Mouse (Mus musculus) G1E (cell line): ENCODE measurements at regions not wholly inside any gene's neighbourhood (a gene's known extent, or its start where the extent isn't known, plus 50 kb on each side); places are given as distances from the start of the nearest gene placed in this dataset.

Experiments
- ATAC-seq: 2 replicates; pipeline ENCODE4 v1.8.0; 2016; ENCODE audit warnings: mild to moderate bottlenecking; ENCODE audit not compliant: insufficient number of reproducible peaks, poor library complexity, low FRiP score, severe bottlenecking; ENCODE audit errors: extremely low read depth
- DNase-seq: peaks from one replicate; pipeline ENCODE4 v3.0.0; 2012; ENCODE audit warnings: low spot score
- H3K27me3 ChIP-seq: 2 replicates; pipeline ENCODE4 v1.6.1; 2012; ENCODE audit warnings: mild to moderate bottlenecking, low read length, inconsistent platforms; ENCODE audit not compliant: insufficient read depth
- H3K36me3 ChIP-seq: replicated peaks from 2 replicates; pipeline ENCODE3; 2012; ENCODE audit warnings: mild to moderate bottlenecking, inconsistent platforms
- H3K4me1 ChIP-seq: 2 replicates; pipeline ENCODE4 v1.6.1; 2012; ENCODE audit warnings: low read depth, low read length, inconsistent platforms, mixed read lengths; ENCODE audit not compliant: insufficient read depth
- H3K4me3 ChIP-seq: 2 replicates; pipeline ENCODE4 v1.5.1; 2012; ENCODE audit warnings: low read depth, mild to moderate bottlenecking, inconsistent platforms, low read length, moderate library complexity, mixed read lengths
- H3K9me3 ChIP-seq: replicated peaks from 2 replicates; pipeline ENCODE4 v1.6.1; 2012; ENCODE audit warnings: inconsistent platforms
- CTCF ChIP-seq: IDR thresholded peaks from 2 replicates; pipeline ENCODE4 v1.5.1; 2012; ENCODE audit warnings: low read depth, low read length, inconsistent platforms, mixed read lengths
- GATA1 ChIP-seq: IDR thresholded peaks from 2 replicates; pipeline ENCODE4 v1.6.1; 2012; ENCODE audit warnings: borderline replicate concordance, low read length, inconsistent platforms, mixed read lengths
- GATA2 ChIP-seq: IDR thresholded peaks from 2 replicates; pipeline ENCODE4 v1.6.1; 2012; ENCODE audit warnings: low read depth, low read length, inconsistent platforms, borderline replicate concordance
- POLR2AphosphoS5 ChIP-seq: IDR thresholded peaks from 2 replicates; pipeline ENCODE4 v1.6.1; 2012; ENCODE audit warnings: low read depth, low read length, inconsistent platforms; ENCODE audit not compliant: insufficient replicate concordance
- TAL1 ChIP-seq: conservative IDR thresholded peaks from 2 replicates; pipeline ENCODE4 v1.6.1; 2012; ENCODE audit warnings: low read depth, low read length, inconsistent platforms, mixed read lengths

DNA sequence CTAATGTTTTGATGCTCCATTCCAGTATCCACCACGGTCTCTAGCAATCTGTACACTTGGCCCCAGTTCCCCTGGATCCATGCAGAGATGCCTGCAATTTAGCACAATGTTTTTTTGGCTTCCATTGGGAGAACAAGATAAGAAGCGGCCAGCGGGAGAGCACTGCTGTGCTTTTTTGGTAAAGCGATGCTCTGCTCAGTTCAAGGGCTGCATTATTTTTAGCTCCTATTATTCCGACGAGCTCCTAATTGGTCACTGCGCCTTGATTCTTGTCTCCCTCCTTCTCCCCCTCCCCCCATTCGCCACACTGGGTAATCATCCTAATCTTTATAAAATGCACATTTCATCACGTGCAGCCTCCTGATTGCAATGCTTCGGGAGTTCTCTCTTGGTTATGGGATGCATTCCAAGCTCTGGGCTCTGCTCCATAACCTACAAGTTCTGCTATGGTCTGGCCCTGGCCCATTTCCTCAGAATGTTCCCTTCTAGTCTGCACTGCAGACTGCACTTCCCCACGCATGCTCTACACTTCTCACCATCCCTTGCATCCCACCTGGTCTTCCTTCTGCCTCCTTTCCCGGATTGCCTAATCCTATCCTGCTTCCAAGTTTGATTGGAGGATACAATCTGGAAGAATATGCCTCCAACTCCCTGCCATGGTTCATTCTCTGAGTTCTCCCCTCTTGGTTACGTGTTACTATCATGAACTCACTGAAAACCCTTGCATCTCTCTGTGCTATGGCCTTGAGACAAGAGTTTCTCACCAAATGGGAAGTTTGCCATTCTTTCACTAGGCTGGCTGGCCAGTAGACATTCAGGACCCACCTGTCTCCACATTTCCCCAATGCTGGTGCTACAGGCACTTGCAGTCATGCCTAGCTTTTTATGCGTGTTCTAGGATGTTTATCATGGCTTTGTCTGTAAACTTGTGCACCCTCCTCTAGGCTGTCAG lies 467.8 kb upstream of the Auts2 start:
- no peak for DNase-seq
- peaks cover 24% of the 10 kb centered on the region for H3K9me3 ChIP-seq

DNA sequence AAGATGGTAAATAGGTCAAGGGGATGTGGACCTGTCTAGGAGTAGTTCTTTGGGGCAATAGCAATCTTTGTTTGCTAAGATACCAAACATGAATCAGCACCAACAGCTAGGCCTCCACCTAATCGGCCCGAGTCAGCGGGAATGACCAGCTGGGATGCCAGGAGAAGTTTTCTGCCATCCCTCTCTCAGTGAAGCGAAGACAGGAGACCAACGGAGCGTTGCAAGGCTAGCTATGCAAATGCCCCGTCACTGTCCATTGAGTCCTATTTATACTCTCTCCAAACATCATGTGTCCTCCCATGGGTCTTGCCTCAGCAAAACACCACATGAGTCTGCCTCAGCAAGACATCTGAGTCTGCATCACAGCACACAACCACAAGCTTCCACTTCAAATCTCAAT lies 439.7 kb upstream of the Auts2 start:
- no peaks in the 10 kb centered on the region for H3K27me3 ChIP-seq
- ATAC-seq = no peak
- DNase-seq = no peak
- no peaks in the 10 kb centered on the region for H3K4me1 ChIP-seq
- peaks cover 34% of the 10 kb centered on the region for H3K9me3 ChIP-seq
- TF ChIP-seq POLR2AphosphoS5 (no peak), TAL1 (no peak), GATA2 (no peak), CTCF (no peak), GATA1 (no peak)
- H3K4me3 ChIP-seq = no peak overlapping the region
- no peaks in the 10 kb centered on the region for H3K36me3 ChIP-seq

More for the DNA sequence above, 467.8 kb upstream of the Auts2 start:
- no peak overlapping the region for H3K4me3 ChIP-seq
- TF ChIP-seq CTCF (no peak), TAL1 (no peak), POLR2AphosphoS5 (no peak), GATA1 (no peak), GATA2 (no peak)
- H3K36me3 ChIP-seq = no peaks in the 10 kb centered on the region
- ATAC-seq = no peak
- no peaks in the 10 kb centered on the region for H3K27me3 ChIP-seq
- H3K4me1 ChIP-seq = no peaks in the 10 kb centered on the region

DNA sequence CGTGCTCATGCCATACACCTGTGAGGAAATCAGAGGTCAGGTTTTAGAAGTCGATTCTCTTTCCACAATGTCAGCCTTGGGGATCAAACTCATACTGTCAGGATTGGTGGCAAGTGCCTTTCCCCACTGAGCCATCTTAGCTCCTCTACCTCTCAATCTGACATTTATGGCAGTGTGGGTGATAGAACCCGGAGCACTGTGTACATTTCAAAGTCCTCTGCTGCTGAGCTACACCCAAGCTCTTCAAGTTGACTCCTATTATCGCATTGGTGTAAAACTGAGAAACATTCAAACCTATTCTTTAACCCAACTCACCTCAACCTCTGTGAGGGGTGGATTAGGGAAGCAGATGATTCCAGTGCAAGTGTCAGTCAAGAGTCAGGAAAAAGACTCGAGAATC lies 435.9 kb upstream of the Auts2 start:
- Histone ChIP-seq H3K4me3 (no peak overlapping the region), H3K9me3 (peaks cover 49% of the 10 kb centered on the region), H3K4me1 (no peaks in the 10 kb centered on the region), H3K36me3 (no peaks in the 10 kb centered on the region), H3K27me3 (no peaks in the 10 kb centered on the region)
- DNase-seq (no peak), ATAC-seq (no peak)
- TF ChIP-seq GATA1 = no peak
- TF ChIP-seq TAL1 = no peak
- TF ChIP-seq CTCF = no peak
- no peak for TF ChIP-seq POLR2AphosphoS5
- TF ChIP-seq GATA2 = no peak

DNA sequence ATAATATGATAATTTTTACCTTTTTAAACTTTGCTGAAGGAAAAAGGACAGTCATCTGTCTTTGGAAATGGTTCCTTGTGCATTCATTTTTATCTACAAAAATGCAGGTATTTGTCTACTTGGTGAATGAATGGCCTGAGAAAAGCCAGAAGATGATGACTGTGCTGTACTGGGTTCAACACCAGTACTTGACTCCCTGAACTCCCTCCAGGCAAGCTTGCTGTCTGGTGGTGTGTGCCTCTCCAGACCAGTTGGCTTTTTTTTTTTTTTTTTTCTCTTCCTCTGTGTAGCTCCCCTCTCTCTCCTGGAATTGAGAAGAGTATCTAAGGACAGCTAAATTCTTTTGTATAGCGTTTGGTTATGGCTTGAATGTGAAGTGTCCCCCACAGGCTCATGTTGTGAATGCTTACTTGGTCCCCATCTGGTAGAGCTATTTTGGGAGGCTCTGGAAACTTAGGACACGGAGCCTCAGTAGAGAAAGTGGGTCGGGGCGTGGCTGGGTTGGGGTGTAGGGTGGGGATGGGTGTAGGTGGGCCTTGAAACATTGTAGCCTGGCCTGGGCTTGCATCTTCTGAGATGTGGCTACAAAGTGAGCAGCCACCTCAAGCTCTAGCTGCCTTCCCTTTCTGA lies 432.3 kb upstream of the Auts2 start:
- Histone ChIP-seq H3K4me3 (no peak overlapping the region), H3K4me1 (no peaks in the 10 kb centered on the region), H3K36me3 (no peaks in the 10 kb centered on the region), H3K27me3 (no peaks in the 10 kb centered on the region), H3K9me3 (peaks cover 59% of the 10 kb centered on the region)
- TF ChIP-seq GATA1 (no peak), TAL1 (no peak), CTCF (no peak), GATA2 (no peak), POLR2AphosphoS5 (no peak)
- no peak for DNase-seq
- no peak for ATAC-seq

DNA sequence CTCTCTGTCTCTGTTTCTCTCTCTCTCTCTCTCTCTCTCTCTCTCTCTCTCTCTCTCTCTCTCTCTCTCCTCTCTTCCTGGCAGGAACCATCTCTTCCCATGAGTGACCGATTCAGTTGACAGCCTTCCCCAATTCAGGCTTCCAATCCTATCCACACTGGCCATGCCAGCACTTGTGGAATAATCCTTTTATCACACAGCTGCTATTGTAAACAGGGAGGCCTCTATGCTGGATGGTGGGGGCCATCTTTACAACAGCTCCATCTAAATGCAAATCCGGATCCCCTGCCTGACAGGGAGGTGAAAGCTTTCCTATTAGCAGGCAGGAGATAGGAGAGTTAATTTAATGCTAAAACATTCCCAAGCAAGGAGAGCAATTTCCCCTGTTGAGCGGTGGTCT lies 431.7 kb upstream of the Auts2 start:
- ATAC-seq (no peak), DNase-seq (no peak)
- no peak for TF ChIP-seq CTCF
- TF ChIP-seq TAL1 = no peak
- TF ChIP-seq GATA1 = no peak
- TF ChIP-seq POLR2AphosphoS5 = no peak
- TF ChIP-seq GATA2 = no peak
- Histone ChIP-seq H3K4me3 (no peak overlapping the region), H3K4me1 (no peaks in the 10 kb centered on the region), H3K36me3 (no peaks in the 10 kb centered on the region), H3K9me3 (peaks cover 60% of the 10 kb centered on the region), H3K27me3 (no peaks in the 10 kb centered on the region)

DNA sequence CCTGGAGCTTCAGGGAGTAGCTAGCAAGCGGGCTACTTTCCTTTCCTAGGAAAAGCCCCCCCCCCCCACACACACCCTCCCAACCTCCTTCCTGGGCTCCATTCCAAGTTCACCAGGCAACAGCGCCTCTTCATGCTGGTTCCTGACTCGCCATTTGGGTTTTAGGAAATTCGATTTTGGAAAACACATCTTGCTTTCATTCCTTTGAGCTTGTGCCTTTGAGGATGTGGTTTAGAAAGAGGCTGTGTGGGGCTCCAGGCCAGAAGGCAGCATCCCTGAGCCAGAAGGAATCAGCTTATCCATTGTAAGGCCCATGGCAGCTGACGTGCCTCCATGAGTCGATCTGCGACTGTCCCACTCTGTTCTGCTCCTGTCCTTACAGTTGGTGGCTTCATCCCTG lies 427.9 kb upstream of the Auts2 start:
- no peaks in the 10 kb centered on the region for H3K27me3 ChIP-seq
- no peaks in the 10 kb centered on the region for H3K36me3 ChIP-seq
- H3K4me3 ChIP-seq = no peak overlapping the region
- TF ChIP-seq GATA2 = no peak
- no peak for TF ChIP-seq GATA1
- TF ChIP-seq CTCF = no peak
- TF ChIP-seq TAL1 = no peak
- no peak for TF ChIP-seq POLR2AphosphoS5
- H3K9me3 ChIP-seq = peaks cover 62% of the 10 kb centered on the region
- DNase-seq (no peak), ATAC-seq (no peak)
- no peaks in the 10 kb centered on the region for H3K4me1 ChIP-seq
